In the genomic region with DNA sequence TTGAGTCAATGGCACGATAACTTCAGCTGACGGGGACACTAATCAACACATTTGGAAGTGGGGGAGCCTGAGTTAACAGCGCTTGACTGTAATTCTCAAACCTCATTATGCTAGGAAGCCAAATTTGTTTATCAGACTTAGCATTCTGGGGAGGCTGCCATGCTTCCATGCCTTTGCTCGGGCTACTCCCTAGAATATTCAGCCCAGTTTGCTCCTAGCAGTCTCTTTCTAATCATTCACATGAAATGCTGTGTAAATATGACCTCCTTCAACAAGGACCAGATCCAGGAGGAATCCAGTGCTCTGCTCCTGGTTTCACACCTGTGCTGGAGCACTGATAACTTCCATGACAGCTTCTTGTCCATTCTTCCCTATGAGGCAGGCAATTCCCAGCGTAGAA, we compare ENCODE assay signal across 18 mouse cellular contexts. TPM values are rescaled to one million over a fixed set of nuclear protein-coding genes. Genes with fewer than 3 reads are reported as not detected.
A peak's percentile ranks its signal among the peaks of the same experiment; 100 is the strongest.
DNase-seq lines count a peak whose midpoint lies in the region; ATAC-seq and TF ChIP-seq lines count a peak whose summit lies in the region.
"Had no signal": no experiment of that assay in that cellular context is flagged by ENCODE, and none has a peak within 500 bp of the region (broad histone marks: within the 10 kb centered on the region; RNA-seq: fewer than 3 reads in every experiment).

No protein-coding gene starts in this region.

- no peak overlapping the region for H3K9ac ChIP-seq in forebrain, embryonic 14.5 days (ENCODE audit: low read length)
- H3K9ac ChIP-seq in forebrain, embryonic 13.5 days, result no peak overlapping the region
- no peak overlapping the region for H3K9ac ChIP-seq in heart, embryonic 16.5 days (ENCODE audit: low read length)
- H3K9ac ChIP-seq in heart, adult 2 months (ENCODE audit: low read depth, low read length), result no peak overlapping the region
- no peak overlapping the region for H3K9ac ChIP-seq in kidney, postnatal 0 days (ENCODE audit: low read depth, low read length)
- H3K9ac ChIP-seq in neural tube, embryonic 14.5 days (replicated peaks; ENCODE audit: low read depth, low read length), result no peak overlapping the region
- H3K9ac ChIP-seq: liver, embryonic 14.5 days; lung, embryonic 15.5 days had no signal

- H3K4me3 ChIP-seq in forebrain, embryonic 14.5 days (ENCODE audit: low read depth, low read length), result no peak overlapping the region
- no peak overlapping the region for H3K4me3 ChIP-seq in forebrain, embryonic 13.5 days
- H3K4me3 ChIP-seq in heart, embryonic 16.5 days (ENCODE audit: low read length), result no peak overlapping the region
- no peak overlapping the region for H3K4me3 ChIP-seq in heart, adult 2 months
- H3K4me3 ChIP-seq in kidney, postnatal 0 days (replicated peaks; ENCODE audit: low read depth, low read length), result no peak overlapping the region
- H3K4me3 ChIP-seq in kidney, adult 2 months (ENCODE audit: insufficient read depth, low read depth, low read length), result no peak overlapping the region
- H3K4me3 ChIP-seq in neural tube, embryonic 14.5 days (ENCODE audit: low read depth, low read length), result no peak overlapping the region
- H3K4me3 ChIP-seq: layer of hippocampus, adult 2 months; lung, embryonic 15.5 days had no signal

- 0 out of 2 replicates have a peak, but pooled peaks have one; percentile 7 for ATAC-seq in forebrain, embryonic 14.5 days
- ATAC-seq in forebrain, embryonic 13.5 days, result no peak
- ATAC-seq in heart, embryonic 16.5 days (replicated peaks; ENCODE audit: extremely low read depth, insufficient read depth, low FRiP score), result no peak
- no peak; the same call in 1 of the 2 replicates for ATAC-seq in kidney, postnatal 0 days (replicated peaks; ENCODE audit: low FRiP score, low read depth)
- ATAC-seq in neural tube, embryonic 14.5 days (ENCODE audit: low read depth), result no peak; the same call in 1 of the 2 replicates
- ATAC-seq: intestine, postnatal 0 days had no signal

- peaks cover 8% of the 10 kb centered on the region; the same call in 1 of the 2 replicates for H3K4me1 ChIP-seq in forebrain, embryonic 14.5 days (ENCODE audit: control insufficient read depth, insufficient read depth, low read length)
- H3K4me1 ChIP-seq in forebrain, embryonic 13.5 days, result peaks cover 10% of the 10 kb centered on the region
- H3K4me1 ChIP-seq in heart, embryonic 16.5 days (ENCODE audit: control insufficient read depth, insufficient read depth, low read length), result no peaks in the 10 kb centered on the region
- H3K4me1 ChIP-seq in heart, adult 2 months (ENCODE audit: control insufficient read depth, insufficient read depth, low read length), result no peaks in the 10 kb centered on the region
- no peaks in the 10 kb centered on the region for H3K4me1 ChIP-seq in kidney, postnatal 0 days (replicated peaks; ENCODE audit: insufficient read depth, low read length)
- no peaks in the 10 kb centered on the region for H3K4me1 ChIP-seq in kidney, adult 2 months (ENCODE audit: control insufficient read depth, insufficient read depth, low read length)
- H3K4me1 ChIP-seq in neural tube, embryonic 14.5 days (ENCODE audit: control insufficient read depth, insufficient read depth, low read length), result no peaks in the 10 kb centered on the region

- 69% methylated on average over 5 of the region's 5 CpGs for WGBS in forebrain, embryonic 14.5 days
- WGBS in forebrain, embryonic 13.5 days, result 75% methylated on average over 5 of the region's 5 CpGs
- 58% methylated on average over 5 of the region's 5 CpGs for WGBS in heart, embryonic 16.5 days
- 52% methylated on average over 5 of the region's 5 CpGs for WGBS in heart, adult 2 months
- WGBS in kidney, postnatal 0 days, result 55% methylated on average over 5 of the region's 5 CpGs
- WGBS in kidney, adult 2 months, result 47% methylated on average over 5 of the region's 5 CpGs
- WGBS in neural tube, embryonic 14.5 days, result 76% methylated on average over 5 of the region's 5 CpGs

- H3K4me2 ChIP-seq in forebrain, embryonic 14.5 days (ENCODE audit: low read length), result no peak overlapping the region
- no peak overlapping the region for H3K4me2 ChIP-seq in forebrain, embryonic 13.5 days
- H3K4me2 ChIP-seq in heart, embryonic 16.5 days (ENCODE audit: low read depth, low read length), result peak overlapping the region; percentile 33; the same call in 1 of the 2 replicates
- no peak overlapping the region for H3K4me2 ChIP-seq in kidney, postnatal 0 days (ENCODE audit: low read length)
- no peak overlapping the region for H3K4me2 ChIP-seq in neural tube, embryonic 14.5 days (ENCODE audit: low read depth, low read length)
- H3K4me2 ChIP-seq: lung, embryonic 15.5 days had no signal

- H3K36me3 ChIP-seq in forebrain, embryonic 14.5 days (ENCODE audit: control insufficient read depth, insufficient read depth, low read length), result no peaks in the 10 kb centered on the region
- H3K36me3 ChIP-seq in forebrain, embryonic 13.5 days (ENCODE audit: poor library complexity, severe bottlenecking), result no peaks in the 10 kb centered on the region
- no peaks in the 10 kb centered on the region for H3K36me3 ChIP-seq in heart, embryonic 16.5 days (ENCODE audit: control insufficient read depth, insufficient read depth)
- H3K36me3 ChIP-seq in heart, adult 2 months (ENCODE audit: control insufficient read depth, insufficient read depth, low read length), result no peaks in the 10 kb centered on the region
- H3K36me3 ChIP-seq in kidney, postnatal 0 days (ENCODE audit: insufficient read depth, low read length), result no peaks in the 10 kb centered on the region
- no peaks in the 10 kb centered on the region for H3K36me3 ChIP-seq in kidney, adult 2 months (ENCODE audit: control insufficient read depth, insufficient read depth, low read length)
- H3K36me3 ChIP-seq in neural tube, embryonic 14.5 days (ENCODE audit: control insufficient read depth, insufficient read depth, low read length), result no peaks in the 10 kb centered on the region
- H3K36me3 ChIP-seq: lung, embryonic 15.5 days had no signal

- no peak for TF ChIP-seq POLR2A in heart, adult 2 months (IDR thresholded peaks at IDR 0.05; ENCODE audit: insufficient read depth, low read depth, low read length)
- TF ChIP-seq POLR2A in kidney, adult 2 months (IDR thresholded peaks at IDR 0.05; ENCODE audit: low read depth, low read length), result no peak

- DNase-seq in forebrain, embryonic 14.5 days (ENCODE audit: low spot score), result no peak
- DNase-seq in heart, adult 2 months, result no peak
- DNase-seq in kidney, postnatal 0 days (ENCODE audit: low spot score), result peak; percentile 37
- no peak for DNase-seq in kidney, adult 2 months
- no peak for DNase-seq in urinary bladder, postnatal 14 days (ENCODE audit: low spot score)
- DNase-seq: adrenal gland, adult 8-10 months; cerebellum, adult 9-11 months; kidney, postnatal 10 days; thymus, postnatal 25 days had no signal

- TF ChIP-seq EP300 in heart, adult 2 months (IDR thresholded peaks at IDR 0.05; ENCODE audit: insufficient read depth, low read depth, low read length), result no peak

- no peak for TF ChIP-seq CTCF in heart, adult 2 months (IDR thresholded peaks at IDR 0.05)
- TF ChIP-seq CTCF in kidney, postnatal 0 days (IDR thresholded peaks at IDR 0.05; ENCODE audit: low read depth), result no peak
- TF ChIP-seq CTCF in kidney, adult 2 months (conservative IDR thresholded peaks at IDR 0.05; ENCODE audit: insufficient read depth, insufficient read length, low read depth, low read length), result no peak

- intact Hi-C loops in heart, adult 2 months (cut with DNase I), result no loop called here

- H3K9me3 ChIP-seq in forebrain, embryonic 14.5 days (replicated peaks; ENCODE audit: control insufficient read depth, low read length), result no peaks in the 10 kb centered on the region
- H3K9me3 ChIP-seq in forebrain, embryonic 13.5 days (replicated peaks), result no peaks in the 10 kb centered on the region
- H3K9me3 ChIP-seq in heart, embryonic 16.5 days (replicated peaks; ENCODE audit: control insufficient read depth, low read length), result no peaks in the 10 kb centered on the region
- no peaks in the 10 kb centered on the region for H3K9me3 ChIP-seq in kidney, postnatal 0 days (replicated peaks; ENCODE audit: low read length)
- no peaks in the 10 kb centered on the region for H3K9me3 ChIP-seq in neural tube, embryonic 14.5 days (ENCODE audit: control insufficient read depth, low read length)
- H3K9me3 ChIP-seq: lung, embryonic 15.5 days had no signal

- H3K27ac ChIP-seq in forebrain, embryonic 14.5 days (ENCODE audit: low read depth, low read length), result no peak overlapping the region
- no peak overlapping the region for H3K27ac ChIP-seq in forebrain, embryonic 13.5 days
- H3K27ac ChIP-seq in heart, embryonic 16.5 days (ENCODE audit: low read length), result no peak overlapping the region
- H3K27ac ChIP-seq in heart, adult 2 months, result no peak overlapping the region
- no peak overlapping the region for H3K27ac ChIP-seq in kidney, postnatal 0 days
- H3K27ac ChIP-seq in kidney, adult 2 months (ENCODE audit: insufficient read depth, low read depth, low read length), result no peak overlapping the region
- H3K27ac ChIP-seq in neural tube, embryonic 14.5 days (ENCODE audit: low read depth, low read length), result peak overlapping the region; percentile 52; the same call in 1 of the 2 replicates
- H3K27ac ChIP-seq: layer of hippocampus, adult 2 months; liver, embryonic 14.5 days; lung, embryonic 15.5 days had no signal

- no peaks in the 10 kb centered on the region for H3K27me3 ChIP-seq in forebrain, embryonic 14.5 days (replicated peaks; ENCODE audit: control insufficient read depth, insufficient read depth, low read length)
- H3K27me3 ChIP-seq in forebrain, embryonic 13.5 days, result no peaks in the 10 kb centered on the region
- H3K27me3 ChIP-seq in heart, embryonic 16.5 days (ENCODE audit: control insufficient read depth, insufficient read depth, low read length), result no peaks in the 10 kb centered on the region
- no peaks in the 10 kb centered on the region for H3K27me3 ChIP-seq in heart, adult 2 months (ENCODE audit: control insufficient read depth, insufficient read depth, low read length)
- H3K27me3 ChIP-seq in kidney, postnatal 0 days (ENCODE audit: insufficient read depth, low read length), result no peaks in the 10 kb centered on the region
- H3K27me3 ChIP-seq in kidney, adult 2 months (replicated peaks; ENCODE audit: control insufficient read depth, insufficient read depth, low read length), result no peaks in the 10 kb centered on the region
- no peaks in the 10 kb centered on the region for H3K27me3 ChIP-seq in neural tube, embryonic 14.5 days (ENCODE audit: control insufficient read depth, insufficient read depth, low read length)
- H3K27me3 ChIP-seq: lung, embryonic 15.5 days had no signal

- H3K79me2 ChIP-seq in heart, adult 2 months (replicated peaks; ENCODE audit: control insufficient read depth, insufficient read depth, low read length), result no peaks in the 10 kb centered on the region

RNA-seq across cellular contexts. Expression of a gene that starts 47.6 kb away (rescaled TPM):
- polyA plus RNA-seq in forebrain, embryonic 14.5 days (2014; fragmentation: Nextera tagmentation; extraction: Ambion mirVana), result 0.32 and 0.91 TPM in 2 replicates
- polyA plus RNA-seq in forebrain, embryonic 13.5 days (2015; fragmentation: Nextera tagmentation; extraction: Ambion mirVana), result 0.19 and 0.27 TPM in 2 replicates
- 0.20 TPM in 1 of 2 replicates, not detected in the other for polyA plus RNA-seq in heart, embryonic 16.5 days (2015; fragmentation: Nextera tagmentation; extraction: Ambion mirVana)
- total RNA-seq in heart, adult 2 months (2021), result not detected
- polyA plus RNA-seq in heart, adult 2 months (2012; rRNA removed), result 0.04 TPM in 1 of 2 replicates, not detected in the other
- not detected in 2 replicates for polyA plus RNA-seq in kidney, postnatal 0 days (2015; fragmentation: Nextera tagmentation; extraction: Ambion mirVana)
- polyA plus RNA-seq in kidney, adult 2 months (2012; rRNA removed), result not detected in 2 replicates
- 1.2 and 1.4 TPM in 2 replicates for polyA plus RNA-seq in neural tube, embryonic 14.5 days (2014; fragmentation: Nextera tagmentation; extraction: Ambion mirVana)
- total RNA-seq: adrenal gland, adult 8-10 months; granulocyte monocyte progenitor cell, adult 5-6 weeks; hematopoietic stem cell, adult 5-6 weeks had no signal
- polyA plus RNA-seq: intestine, postnatal 0 days; liver, embryonic 14.5 days; lung, embryonic 15.5 days had no signal
